ENCODE assay signal across 10 mouse cellular contexts in genomic region chr12:81227767-81228460, GRCm38 (mm10).
DNase-seq lines count a peak whose midpoint lies in the region; ATAC-seq and TF ChIP-seq lines count a peak whose summit lies in the region.
"Had no signal": no experiment of that assay in that cellular context is flagged by ENCODE, and none has a peak within 500 bp of the region (broad histone marks: within the 10 kb centered on the region; RNA-seq: fewer than 3 reads in every experiment).

No protein-coding gene starts in this region.

- no peaks in the 10 kb centered on the region for H3K27me3 ChIP-seq in forebrain, embryonic 14.5 days (replicated peaks; ENCODE audit: control insufficient read depth, insufficient read depth, low read length)
- no peaks in the 10 kb centered on the region for H3K27me3 ChIP-seq in forebrain, embryonic 12.5 days
- H3K27me3 ChIP-seq in midbrain, postnatal 0 days (ENCODE audit: insufficient read depth, low read length): no peaks in the 10 kb centered on the region
- H3K27me3 ChIP-seq in intestine, postnatal 0 days (replicated peaks; ENCODE audit: control insufficient read depth, insufficient read depth, low read length): no peaks in the 10 kb centered on the region
- H3K27me3 ChIP-seq: limb, embryonic 12.5 days had no signal

- 63% methylated on average over 5 of the region's 5 CpGs for WGBS in forebrain, embryonic 14.5 days
- 72% methylated on average over 5 of the region's 5 CpGs for WGBS in forebrain, embryonic 12.5 days
- WGBS in midbrain, postnatal 0 days: 44% methylated on average over 5 of the region's 5 CpGs
- WGBS in intestine, postnatal 0 days: 68% methylated on average over 5 of the region's 5 CpGs

- intact Hi-C loops in gastrocnemius, postnatal 36 days (cut with DNase I): no loop called here

- no peak overlapping the region for H3K4me3 ChIP-seq in forebrain, embryonic 14.5 days (ENCODE audit: low read depth, low read length)
- H3K4me3 ChIP-seq in forebrain, embryonic 12.5 days (replicated peaks): no peak overlapping the region
- no peak overlapping the region for H3K4me3 ChIP-seq in midbrain, postnatal 0 days (ENCODE audit: low read depth, low read length)
- no peak overlapping the region for H3K4me3 ChIP-seq in intestine, postnatal 0 days (ENCODE audit: low read depth, low read length)
- H3K4me3 ChIP-seq: heart, embryonic 13.5 days; limb, embryonic 12.5 days had no signal

- peak; percentile 87; the same call in 1 of the 2 replicates for ATAC-seq in forebrain, embryonic 14.5 days
- ATAC-seq in forebrain, embryonic 12.5 days (ENCODE audit: low FRiP score): no peak
- ATAC-seq in midbrain, postnatal 0 days (ENCODE audit: low FRiP score): peak; percentile 84
- no peak for ATAC-seq in CD4-positive, CD25-positive, alpha-beta regulatory T cell, adult 4 months
- no peak for ATAC-seq in intestine, postnatal 0 days

- peaks cover 12% of the 10 kb centered on the region for H3K4me1 ChIP-seq in forebrain, embryonic 14.5 days (ENCODE audit: control insufficient read depth, insufficient read depth, low read length)
- H3K4me1 ChIP-seq in forebrain, embryonic 12.5 days: peaks cover 15% of the 10 kb centered on the region; the same call in 1 of the 2 replicates
- peaks cover 21% of the 10 kb centered on the region for H3K4me1 ChIP-seq in midbrain, postnatal 0 days (ENCODE audit: insufficient read depth, low read length)
- H3K4me1 ChIP-seq in intestine, postnatal 0 days (replicated peaks; ENCODE audit: control insufficient read depth, insufficient read depth, low read length): no peaks in the 10 kb centered on the region
- H3K4me1 ChIP-seq: heart, embryonic 13.5 days; limb, embryonic 12.5 days had no signal

- peak; percentile 82 for DNase-seq in forebrain, embryonic 14.5 days (ENCODE audit: low spot score)
- DNase-seq in cerebellum, adult 11-12 months: peak; percentile 72
- peak; percentile 66 to 83 for DNase-seq in layer of hippocampus, adult 18-20 months (ENCODE audit: low spot score in 2 of 2)
- DNase-seq in midbrain, postnatal 0 days (ENCODE audit: low spot score): peak; percentile 75
- no peak for DNase-seq in gastrocnemius, postnatal 36 days

- H3K9ac ChIP-seq in forebrain, embryonic 14.5 days (ENCODE audit: low read length): no peak overlapping the region
- H3K9ac ChIP-seq in forebrain, embryonic 12.5 days: no peak overlapping the region
- H3K9ac ChIP-seq in midbrain, postnatal 0 days (replicated peaks; ENCODE audit: low read length, poor library complexity, severe bottlenecking): no peak overlapping the region
- no peak overlapping the region for H3K9ac ChIP-seq in intestine, postnatal 0 days (ENCODE audit: low read depth, low read length)
- H3K9ac ChIP-seq: heart, embryonic 13.5 days; limb, embryonic 12.5 days had no signal

- H3K4me2 ChIP-seq in forebrain, embryonic 14.5 days (ENCODE audit: low read length): no peak overlapping the region
- H3K4me2 ChIP-seq in forebrain, embryonic 12.5 days: no peak overlapping the region
- H3K4me2 ChIP-seq in midbrain, postnatal 0 days (ENCODE audit: low read depth, low read length, poor library complexity, severe bottlenecking): peak overlapping the region; percentile 16
- no peak overlapping the region for H3K4me2 ChIP-seq in intestine, postnatal 0 days (replicated peaks; ENCODE audit: low read depth)
- H3K4me2 ChIP-seq: heart, embryonic 13.5 days; limb, embryonic 12.5 days had no signal

- peak overlapping the region; percentile 2; the same call in 1 of the 2 replicates for H3K27ac ChIP-seq in forebrain, embryonic 14.5 days (ENCODE audit: low read depth, low read length)
- no peak overlapping the region for H3K27ac ChIP-seq in forebrain, embryonic 12.5 days
- peak overlapping the region; percentile 65 for H3K27ac ChIP-seq in midbrain, postnatal 0 days (ENCODE audit: low read depth, low read length)
- H3K27ac ChIP-seq in intestine, postnatal 0 days (ENCODE audit: low read depth, low read length): no peak overlapping the region
- H3K27ac ChIP-seq: heart, embryonic 13.5 days; limb, embryonic 12.5 days had no signal

- no peaks in the 10 kb centered on the region for H3K36me3 ChIP-seq in forebrain, embryonic 14.5 days (ENCODE audit: control insufficient read depth, insufficient read depth, low read length)
- no peaks in the 10 kb centered on the region for H3K36me3 ChIP-seq in forebrain, embryonic 12.5 days (replicated peaks)
- no peaks in the 10 kb centered on the region for H3K36me3 ChIP-seq in midbrain, postnatal 0 days (ENCODE audit: insufficient read depth, low read length)
- no peaks in the 10 kb centered on the region for H3K36me3 ChIP-seq in intestine, postnatal 0 days (ENCODE audit: control insufficient read depth, insufficient read depth)
- H3K36me3 ChIP-seq: heart, embryonic 13.5 days; limb, embryonic 12.5 days had no signal

- no peak for TF ChIP-seq CTCF in midbrain, postnatal 0 days (IDR thresholded peaks at IDR 0.05)
- TF ChIP-seq CTCF in intestine, postnatal 0 days (IDR thresholded peaks at IDR 0.05; ENCODE audit: low read depth): no peak

- no peaks in the 10 kb centered on the region for H3K9me3 ChIP-seq in forebrain, embryonic 14.5 days (replicated peaks; ENCODE audit: control insufficient read depth, low read length)
- no peaks in the 10 kb centered on the region for H3K9me3 ChIP-seq in forebrain, embryonic 12.5 days
- no peaks in the 10 kb centered on the region for H3K9me3 ChIP-seq in midbrain, postnatal 0 days (ENCODE audit: low read length)
- no peaks in the 10 kb centered on the region for H3K9me3 ChIP-seq in intestine, postnatal 0 days (ENCODE audit: control insufficient read depth)
- H3K9me3 ChIP-seq: heart, embryonic 13.5 days; limb, embryonic 12.5 days had no signal

Comparison
In these comparisons a context has a peak if more than half of its experiments do, and no peak if none do; other contexts are left out.
1. ATAC-seq: peak in forebrain, embryonic 14.5 days (single experiment) and midbrain, postnatal 0 days (single experiment); none in forebrain, embryonic 12.5 days (single experiment), CD4-positive, CD25-positive, alpha-beta regulatory T cell, adult 4 months (single experiment) and intestine, postnatal 0 days (single experiment).
2. H3K27ac ChIP-seq: peak in forebrain, embryonic 14.5 days (single experiment) and midbrain, postnatal 0 days (single experiment); none in forebrain, embryonic 12.5 days (single experiment) and intestine, postnatal 0 days (single experiment).
3. DNase-seq: peak in forebrain, embryonic 14.5 days (single experiment), cerebellum, adult 11-12 months (single experiment), layer of hippocampus, adult 18-20 months (2 of 2) and midbrain, postnatal 0 days (single experiment); none in gastrocnemius, postnatal 36 days (0 of 2).